Mouse (Mus musculus) retina, embryonic 14.5 days (tissue): ENCODE data around the gene Sppl2b.
A peak's percentile ranks its signal among the peaks of the same experiment; 100 is the strongest.
"Not testable (repeated sequence)": the region's sequence is repeated elsewhere in the genome, so short reads cannot be mapped to it uniquely, and the experiment has no call there.

ENCODE experiments used
- DNase-seq: peaks from one replicate; pipeline ENCODE4 v3.0.0-alpha.2; 2015; ENCODE audit warnings: low spot score

Gene Sppl2b

GRCm38 (mm10) chr10:80823847-80824643 lies 31.0 kb upstream of the Sppl2b start:
- DNase-seq: no peak

- DNase-seq: no peak
Observed at GRCm38 (mm10) chr10:80824827-80825226, 30.2 kb upstream of the Sppl2b start.

GRCm38 (mm10) chr10:80826151-80827062 lies 28.7 kb upstream of the Sppl2b start, which contains the start of gene Oaz1:
Gene Oaz1 (plus strand): TSS chr10:80826656.
- DNase-seq: peak; percentile 100

GRCm38 (mm10) chr10:80827063-80827869 lies 27.8 kb upstream of the Sppl2b start:
- no peak for DNase-seq

- DNase-seq: no peak
Observed at GRCm38 (mm10) chr10:80827870-80828420, 27.1 kb upstream of the Sppl2b start.

- DNase-seq: not testable (repeated sequence)
Observed at GRCm38 (mm10) chr10:80828587-80828986, 26.5 kb upstream of the Sppl2b start.

GRCm38 (mm10) chr10:80829359-80830278 lies 25.5 kb upstream of the Sppl2b start:
- no peak for DNase-seq

GRCm38 (mm10) chr10:80831136-80831535 lies 23.9 kb upstream of the Sppl2b start:
- DNase-seq: peak; percentile 79

GRCm38 (mm10) chr10:80832818-80833217 lies 22.3 kb upstream of the Sppl2b start:
- DNase-seq: peak; percentile 55

GRCm38 (mm10) chr10:80835617-80836016 lies 19.5 kb upstream of the Sppl2b start:
- no peak for DNase-seq

GRCm38 (mm10) chr10:80836949-80837379 lies 18.1 kb upstream of the Sppl2b start:
- no peak for DNase-seq

GRCm38 (mm10) chr10:80837827-80838226 lies 17.2 kb upstream of the Sppl2b start:
- peak; percentile 78 for DNase-seq

- DNase-seq: no peak
Observed at GRCm38 (mm10) chr10:80838346-80838912, 16.6 kb upstream of the Sppl2b start.

- DNase-seq: no peak
Observed at GRCm38 (mm10) chr10:80839848-80840247, 15.2 kb upstream of the Sppl2b start.

- peak; percentile 53 for DNase-seq
Observed at GRCm38 (mm10) chr10:80841685-80842084, 13.4 kb upstream of the Sppl2b start.

GRCm38 (mm10) chr10:80842334-80842733 lies 12.7 kb upstream of the Sppl2b start:
- no peak for DNase-seq

GRCm38 (mm10) chr10:80843087-80843930 lies 11.8 kb upstream of the Sppl2b start:
- no peak for DNase-seq

- DNase-seq: peak; percentile 61
Observed at GRCm38 (mm10) chr10:80843931-80844547, 11.0 kb upstream of the Sppl2b start, which contains the start of gene Lingo3. Gene Lingo3 (minus strand): TSS chr10:80844039.
